In the genomic region with DNA sequence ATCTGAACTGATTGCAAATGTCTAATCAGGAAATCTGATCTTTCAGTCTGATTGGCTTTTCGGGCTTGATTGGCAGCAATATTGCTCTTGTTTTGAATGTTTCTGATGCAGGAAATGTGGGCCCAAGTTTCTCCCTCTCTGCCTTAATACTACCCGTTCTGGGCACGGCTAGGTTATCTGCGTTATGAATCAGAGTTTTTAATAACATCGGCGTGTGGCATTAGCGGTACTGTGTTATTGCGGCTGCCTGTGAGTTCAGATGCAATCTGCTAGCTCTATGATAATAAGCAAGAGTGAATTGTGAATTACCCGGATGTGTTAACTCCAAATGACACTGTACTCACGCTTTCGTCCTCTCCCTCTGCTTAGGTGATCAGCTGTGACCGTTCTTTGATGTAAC, we compare ENCODE assay signal across 14 mouse cellular contexts.
"Had no signal": no experiment of that assay in that cellular context is flagged by ENCODE, and none has a peak within 500 bp of the region (broad histone marks: within the 10 kb centered on the region; RNA-seq: fewer than 3 reads in every experiment).

No protein-coding gene starts in this region.

- H3K27me3 ChIP-seq: limb, embryonic 15.5 days; liver, embryonic 12.5 days; neural tube, embryonic 15.5 days had no signal

- H3K36me3 ChIP-seq: limb, embryonic 15.5 days; liver, embryonic 12.5 days; neural tube, embryonic 15.5 days had no signal

- DNase-seq: kidney, adult 11 months; kidney, adult 9 months; kidney, postnatal 36 days; lung, embryonic 14.5 days; lung, postnatal 10 days; lung, postnatal 4 days; thymus, postnatal 4 days had no signal

- H3K4me3 ChIP-seq: limb, embryonic 15.5 days; liver, embryonic 12.5 days; myocyte; neural tube, embryonic 15.5 days had no signal

- H3K4me2 ChIP-seq: limb, embryonic 15.5 days; liver, embryonic 12.5 days; lung, embryonic 14.5 days; midbrain, embryonic 11.5 days; neural tube, embryonic 15.5 days had no signal

- H3K9me3 ChIP-seq: limb, embryonic 15.5 days; liver, embryonic 12.5 days; neural tube, embryonic 15.5 days had no signal

- H3K4me1 ChIP-seq: limb, embryonic 15.5 days; liver, embryonic 12.5 days had no signal

- ATAC-seq: liver, embryonic 12.5 days had no signal

- H3K9ac ChIP-seq: limb, embryonic 15.5 days; liver, embryonic 12.5 days; lung, embryonic 14.5 days; neural tube, embryonic 15.5 days had no signal

- H3K27ac ChIP-seq: kidney, postnatal 0 days; limb, embryonic 15.5 days; liver, embryonic 12.5 days; neural tube, embryonic 15.5 days; stomach, postnatal 0 days had no signal
